Mouse (Mus musculus) lung, embryonic 16.5 days (tissue): Measurements from ENCODE around the gene Ifnab. TPM values are rescaled to one million over a fixed set of nuclear protein-coding genes. Genes with fewer than 3 reads are reported as not detected.
A peak's percentile ranks its signal among the peaks of the same experiment; 100 is the strongest.

Experiments
- ATAC-seq: fragments of 200-750 bp; cut with Nextera tagmentation; 2 replicates; pipeline ENCODE4 v1.8.0; 2017; ENCODE audit warnings: low read depth, mild to moderate bottlenecking, moderate library complexity
- H3K27ac ChIP-seq: fragments of 300-500 bp; sonication (generic); 2 replicates; pipeline ENCODE4 v1.5.1; 2014; ENCODE audit warnings: mild to moderate bottlenecking, control low read depth, low read length
- H3K27me3 ChIP-seq: fragments of 300-500 bp; sonication (generic); 2 replicates; pipeline ENCODE4 v1.6.1; 2014; ENCODE audit warnings: low read depth, low read length, mixed read lengths; ENCODE audit not compliant: control insufficient read depth, insufficient read depth
- H3K36me3 ChIP-seq: fragments of 300-500 bp; sonication (generic); 2 replicates; pipeline ENCODE4 v1.6.1; 2014; ENCODE audit warnings: low read length; ENCODE audit not compliant: control insufficient read depth, insufficient read depth
- H3K4me1 ChIP-seq: fragments of 300-500 bp; sonication (generic); replicated peaks from 2 replicates; pipeline ENCODE4 v1.6.1; 2014; ENCODE audit warnings: low read length, mixed read lengths; ENCODE audit not compliant: control insufficient read depth, insufficient read depth
- H3K4me2 ChIP-seq: fragments of 300-500 bp; sonication (generic); 2 replicates; pipeline ENCODE4 v1.6.1; 2014; ENCODE audit warnings: low read depth, low read length, control low read depth
- H3K4me3 ChIP-seq: fragments of 300-500 bp; sonication (generic); 2 replicates; pipeline ENCODE4 v1.5.1; 2014; ENCODE audit warnings: mild to moderate bottlenecking, low read length, control low read depth
- H3K9ac ChIP-seq: fragments of 300-500 bp; sonication (generic); 2 replicates; pipeline ENCODE4 v1.6.1; 2014; ENCODE audit warnings: low read length, control low read depth
- H3K9me3 ChIP-seq: fragments of 300-500 bp; sonication (generic); 2 replicates; pipeline ENCODE4 v1.6.1; 2016; ENCODE audit warnings: low read length; ENCODE audit not compliant: control insufficient read depth
- WGBS: fragments of 180-500 bp; shearing (Covaris S2); extraction: QIAGEN DNeasy Blood & Tissue Kit; methylation state at CpG from one replicate; pipeline ENCODE4 v1.1.7; 2014; 5-methylcytosine and 5-hydroxymethylcytosine counted together
- polyA plus RNA-seq: library from polyadenylated mRNA; unstranded; fragments of >200 nt; fragmentation: Nextera tagmentation; extraction: Ambion mirVana; gene quantifications from 2 replicates; pipeline ENCODE4 v1.2.1, GENCODE M21; 2015

Ifnab gene
- polyA plus RNA-seq, 1 experiment from 2014 or later = not detected

DNA sequence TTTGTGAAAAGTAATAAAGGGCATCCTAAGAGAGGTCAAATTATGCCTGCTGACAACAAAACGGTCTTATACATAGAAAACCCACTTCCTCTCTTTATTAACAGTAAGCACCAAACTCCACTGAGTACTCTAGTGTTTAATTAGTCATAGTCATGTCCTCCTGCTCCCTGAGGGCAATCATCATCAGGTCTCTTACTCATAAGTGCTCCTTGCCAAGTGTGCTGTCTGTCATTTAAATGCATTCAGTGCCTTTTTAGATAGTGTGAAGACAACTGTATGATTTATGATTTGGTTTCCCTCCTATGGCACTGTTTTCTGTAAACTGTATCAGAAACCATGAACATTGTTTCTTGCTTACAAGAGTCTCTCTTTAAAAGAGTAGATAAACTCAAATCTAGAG lies 23.1 kb upstream of the Ifnab start:
- H3K9me3 ChIP-seq = no peaks in the 10 kb centered on the region
- 81% methylated on average over 1 of the region's 1 CpGs for WGBS
- H3K4me3 ChIP-seq = no peak overlapping the region
- H3K9ac ChIP-seq = no peak overlapping the region
- H3K4me1 ChIP-seq = peaks cover 12% of the 10 kb centered on the region
- no peaks in the 10 kb centered on the region for H3K27me3 ChIP-seq
- H3K4me2 ChIP-seq = no peak overlapping the region
- no peak overlapping the region for H3K27ac ChIP-seq
- no peak for ATAC-seq
- H3K36me3 ChIP-seq = peaks cover 19% of the 10 kb centered on the region

GRCm38 (mm10) chr4:88707128-88707826 lies 16.1 kb upstream of the Ifnab start:
- Histone ChIP-seq H3K27ac (no peak overlapping the region), H3K4me1 (no peaks in the 10 kb centered on the region), H3K4me3 (no peak overlapping the region), H3K27me3 (no peaks in the 10 kb centered on the region), H3K9ac (no peak overlapping the region), H3K4me2 (no peak overlapping the region), H3K9me3 (no peaks in the 10 kb centered on the region), H3K36me3 (no peaks in the 10 kb centered on the region)
- WGBS = 79% methylated on average over 1 of the region's 1 CpGs
- ATAC-seq = no peak

DNA sequence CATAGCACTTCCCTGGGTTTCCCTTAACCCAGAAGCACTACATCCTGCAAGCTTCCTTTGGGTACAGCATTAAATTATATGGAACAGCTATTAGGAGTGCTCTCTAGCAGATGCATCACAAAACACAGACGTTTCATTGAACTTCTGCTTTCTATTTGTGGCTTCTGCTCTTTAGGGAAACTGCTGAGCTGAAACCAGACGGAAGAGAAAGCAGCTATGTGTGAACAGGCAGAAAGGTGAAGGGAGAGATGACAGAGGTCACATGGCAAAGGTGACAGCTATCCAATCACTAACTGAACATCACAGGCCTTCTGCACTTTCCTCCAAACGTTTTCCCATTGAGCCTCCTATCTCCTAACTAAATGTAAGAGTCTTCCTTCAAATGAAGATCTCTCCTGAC lies 14.8 kb upstream of the Ifnab start:
- Histone ChIP-seq H3K27me3 (no peaks in the 10 kb centered on the region), H3K4me1 (no peaks in the 10 kb centered on the region), H3K4me3 (no peak overlapping the region), H3K9me3 (no peaks in the 10 kb centered on the region), H3K36me3 (no peaks in the 10 kb centered on the region), H3K9ac (no peak overlapping the region), H3K4me2 (no peak overlapping the region), H3K27ac (no peak overlapping the region)
- no peak for ATAC-seq
- WGBS = 32% methylated on average over 3 of the region's 3 CpGs

- Histone ChIP-seq H3K27me3 (no peaks in the 10 kb centered on the region), H3K4me3 (no peak overlapping the region), H3K9me3 (no peaks in the 10 kb centered on the region), H3K36me3 (no peaks in the 10 kb centered on the region), H3K27ac (no peak overlapping the region), H3K4me1 (no peaks in the 10 kb centered on the region), H3K4me2 (no peak overlapping the region), H3K9ac (no peak overlapping the region)
- ATAC-seq = no peak
- WGBS = 83% methylated on average over 1 of the region's 1 CpGs
Observed at GRCm38 (mm10) chr4:88699301-88699700, 8.1 kb upstream of the Ifnab start.

- no peak for ATAC-seq
- H3K27me3 ChIP-seq = no peaks in the 10 kb centered on the region
- H3K4me3 ChIP-seq = no peak overlapping the region
- 70% methylated on average over 5 of the region's 5 CpGs for WGBS
- H3K27ac ChIP-seq = no peak overlapping the region
- H3K9me3 ChIP-seq = no peaks in the 10 kb centered on the region
- no peak overlapping the region for H3K9ac ChIP-seq
- H3K4me2 ChIP-seq = no peak overlapping the region
- H3K36me3 ChIP-seq = no peaks in the 10 kb centered on the region
- no peaks in the 10 kb centered on the region for H3K4me1 ChIP-seq
Observed at GRCm38 (mm10) chr4:88698781-88699180, 7.6 kb upstream of the Ifnab start.

DNA sequence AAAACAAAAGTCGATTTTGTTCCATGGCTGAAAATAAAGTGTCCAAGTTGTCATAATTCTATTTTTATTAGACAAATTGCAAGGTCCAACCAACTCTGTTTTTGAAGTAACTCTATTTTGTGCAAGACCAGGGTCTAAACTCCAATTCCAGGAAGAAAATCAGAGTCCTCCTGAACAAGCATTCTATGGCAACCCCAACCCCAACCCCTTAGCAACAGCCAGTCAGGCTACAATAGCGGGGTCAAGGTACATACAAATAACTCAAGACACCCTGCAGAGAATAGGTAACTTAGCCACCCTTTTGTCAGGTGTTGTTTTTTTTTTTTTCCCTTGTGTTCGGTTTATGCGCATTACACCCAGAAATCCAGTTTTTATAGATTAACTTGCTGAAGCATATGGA lies 6.6 kb upstream of the Ifnab start:
- Histone ChIP-seq H3K9ac (no peak overlapping the region), H3K4me3 (no peak overlapping the region), H3K4me2 (no peak overlapping the region), H3K36me3 (no peaks in the 10 kb centered on the region), H3K27ac (no peak overlapping the region), H3K9me3 (no peaks in the 10 kb centered on the region), H3K4me1 (no peaks in the 10 kb centered on the region), H3K27me3 (no peaks in the 10 kb centered on the region)
- no peak for ATAC-seq
- 78% methylated on average over 4 of the region's 4 CpGs for WGBS

DNA sequence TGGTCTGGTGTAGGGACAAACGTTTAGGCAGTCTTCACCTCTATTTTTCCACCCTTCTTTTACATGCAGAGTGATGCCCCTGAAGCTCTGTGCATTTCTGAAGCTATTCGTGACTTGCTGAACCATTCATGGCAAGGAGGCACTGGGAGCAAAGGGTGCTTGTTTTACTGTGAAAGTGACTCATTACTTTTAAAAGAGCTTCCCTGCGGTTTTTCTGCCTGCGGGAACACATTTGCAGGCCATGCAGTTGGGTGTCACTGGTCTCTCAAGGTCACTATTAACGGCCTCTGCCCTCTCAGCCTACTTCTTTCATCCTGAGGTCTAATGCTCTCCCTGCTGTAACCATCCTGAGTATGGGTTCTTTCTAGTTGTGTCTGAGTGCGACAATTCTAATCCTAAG lies 5.9 kb upstream of the Ifnab start:
- Histone ChIP-seq H3K27me3 (no peaks in the 10 kb centered on the region), H3K4me3 (no peak overlapping the region)

GRCm38 (mm10) chr4:88696237-88696884 lies 5.2 kb upstream of the Ifnab start:
- no peak overlapping the region for H3K4me3 ChIP-seq

More for the DNA sequence above, 5.9 kb upstream of the Ifnab start:
- Histone ChIP-seq H3K9ac (no peak overlapping the region), H3K4me1 (no peaks in the 10 kb centered on the region), H3K4me2 (no peak overlapping the region), H3K9me3 (no peaks in the 10 kb centered on the region), H3K27ac (no peak overlapping the region), H3K36me3 (no peaks in the 10 kb centered on the region)
- 58% methylated on average over 6 of the region's 6 CpGs for WGBS
- ATAC-seq = no peak

GRCm38 (mm10) chr4:88693392-88693791 lies 2.2 kb upstream of the Ifnab start:
- Histone ChIP-seq H3K27ac (no peak overlapping the region), H3K4me1 (no peaks in the 10 kb centered on the region), H3K9ac (no peak overlapping the region), H3K4me3 (no peak overlapping the region), H3K4me2 (no peak overlapping the region), H3K27me3 (no peaks in the 10 kb centered on the region), H3K36me3 (no peaks in the 10 kb centered on the region), H3K9me3 (no peaks in the 10 kb centered on the region)
- no peak for ATAC-seq
- 71% methylated on average over 2 of the region's 2 CpGs for WGBS

More at GRCm38 (mm10) chr4:88696237-88696884, 5.2 kb upstream of the Ifnab start:
- H3K27ac ChIP-seq = no peak overlapping the region
- no peaks in the 10 kb centered on the region for H3K9me3 ChIP-seq
- no peak overlapping the region for H3K4me2 ChIP-seq
- no peaks in the 10 kb centered on the region for H3K4me1 ChIP-seq
- no peaks in the 10 kb centered on the region for H3K27me3 ChIP-seq
- WGBS = 21% methylated on average over 3 of the region's 3 CpGs
- no peaks in the 10 kb centered on the region for H3K36me3 ChIP-seq
- ATAC-seq = peak; percentile 86
- H3K9ac ChIP-seq = no peak overlapping the region
